Mouse (Mus musculus) testis, adult 2 months (tissue): ENCODE data around the gene Adgrv1.

Experiments used
- CTCF ChIP-seq: fragments of 200-500 bp; IDR thresholded peaks from 2 replicates; pipeline ENCODE4 v1.5.1; 2012; ENCODE audit warnings: low read depth, mild to moderate bottlenecking, inconsistent platforms, low read length, moderate library complexity; ENCODE audit not compliant: control insufficient read depth, insufficient read depth, insufficient replicate concordance
- POLR2A ChIP-seq: fragments of 200-500 bp; IDR thresholded peaks from 2 replicates; pipeline ENCODE4 v1.6.1; 2012; ENCODE audit warnings: low read depth, mild to moderate bottlenecking, inconsistent platforms, low read length, moderate library complexity; ENCODE audit not compliant: control insufficient read depth

DNA sequence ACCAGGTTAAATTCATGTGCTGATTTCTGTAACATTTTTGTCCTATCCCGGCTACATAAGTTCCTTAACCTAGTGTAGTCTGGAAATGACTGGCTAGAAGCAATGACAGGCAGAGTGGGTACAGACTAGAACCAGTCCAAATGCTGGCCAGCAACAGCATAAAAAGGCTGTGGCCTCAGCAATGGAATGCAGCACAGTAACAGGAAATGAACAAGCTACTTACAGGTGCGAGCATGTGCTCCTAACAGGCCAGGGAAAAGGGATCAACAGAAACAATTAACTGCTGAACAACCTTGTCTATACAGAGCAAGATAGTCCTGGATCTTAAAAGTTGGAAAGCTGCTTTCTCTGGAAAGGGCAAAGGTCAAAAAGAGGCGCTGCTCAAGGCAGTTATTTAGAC lies 135.9 kb downstream of the Adgrv1 start:
- no peak for TF ChIP-seq CTCF
- TF ChIP-seq POLR2A, result no peak
